Mouse (Mus musculus): ENCODE data around the gene Bglap3. TPM values are rescaled to one million over a fixed set of nuclear protein-coding genes. Genes with fewer than 3 reads are reported as not detected.
"Not testable (repeated sequence)": the region's sequence is repeated elsewhere in the genome, so short reads cannot be mapped to it uniquely, and the experiment has no call there.

Gene Bglap3
- polyA plus RNA-seq, 1 experiment: not detected

- Histone ChIP-seq H3K4me1 (ENCODE audit: control insufficient read depth, insufficient read depth, low read length) (no peaks in the 10 kb centered on the region), H3K27me3 (ENCODE audit: control insufficient read depth, insufficient read depth, low read length) (no peaks in the 10 kb centered on the region), H3K4me3 (ENCODE audit: control insufficient read depth, low read depth, low read length) (no peak overlapping the region), H3K27ac (ENCODE audit: control insufficient read depth, insufficient read depth, low read depth, low read length) (no peak overlapping the region), H3K36me3 (ENCODE audit: control insufficient read depth, insufficient read depth, low read length) (peaks cover 1% of the 10 kb centered on the region; the same call in 1 of the 2 replicates)
- TF ChIP-seq CTCF (IDR thresholded peaks at IDR 0.05; ENCODE audit: control insufficient read depth, insufficient read depth, insufficient replicate concordance, low read depth, low read length) (no peak), POLR2A (IDR thresholded peaks at IDR 0.05; ENCODE audit: control insufficient read depth, low read depth, low read length) (no peak)
These were observed 22.7 kb upstream of the Bglap3 start for GRCm38 (mm10) chr3:88395288-88395687.

GRCm38 (mm10) chr3:88393776-88394375 lies 21.3 kb upstream of the Bglap3 start:
- Histone ChIP-seq H3K27ac (ENCODE audit: control insufficient read depth, insufficient read depth, low read depth, low read length) (no peak overlapping the region), H3K27me3 (ENCODE audit: control insufficient read depth, insufficient read depth, low read length) (no peaks in the 10 kb centered on the region), H3K4me3 (ENCODE audit: control insufficient read depth, low read depth, low read length) (no peak overlapping the region), H3K36me3 (ENCODE audit: control insufficient read depth, insufficient read depth, low read length) (peaks cover 1% of the 10 kb centered on the region; the same call in 1 of the 2 replicates), H3K4me1 (ENCODE audit: control insufficient read depth, insufficient read depth, low read length) (no peaks in the 10 kb centered on the region)
- TF ChIP-seq POLR2A (IDR thresholded peaks at IDR 0.05; ENCODE audit: control insufficient read depth, low read depth, low read length): no peak
- no peak for TF ChIP-seq CTCF (IDR thresholded peaks at IDR 0.05; ENCODE audit: control insufficient read depth, insufficient read depth, insufficient replicate concordance, low read depth, low read length)

- Histone ChIP-seq H3K36me3 (ENCODE audit: control insufficient read depth, insufficient read depth, low read length) (no peaks in the 10 kb centered on the region), H3K27ac (ENCODE audit: control insufficient read depth, insufficient read depth, low read depth, low read length) (no peak within 1 kb of the TSS), H3K4me3 (ENCODE audit: control insufficient read depth, low read depth, low read length) (no peak within 1 kb of the TSS), H3K27me3 (ENCODE audit: control insufficient read depth, insufficient read depth, low read length) (no peaks in the 10 kb centered on the region), H3K4me1 (ENCODE audit: control insufficient read depth, insufficient read depth, low read length) (no peaks in the 10 kb centered on the region; the same call in 1 of the 2 replicates)
- no peak for TF ChIP-seq CTCF (IDR thresholded peaks at IDR 0.05; ENCODE audit: control insufficient read depth, insufficient read depth, insufficient replicate concordance, low read depth, low read length)
- TF ChIP-seq POLR2A (IDR thresholded peaks at IDR 0.05; ENCODE audit: control insufficient read depth, low read depth, low read length): no peak
These were observed 11.8 kb upstream of the Bglap3 start, which contains the start of gene Bglap for GRCm38 (mm10) chr3:88384364-88384763. TSS of gene Bglap (minus strand) at chr3:88384464.

GRCm38 (mm10) chr3:88382383-88382782 lies 9.8 kb upstream of the Bglap3 start:
- H3K4me3 ChIP-seq (ENCODE audit: control insufficient read depth, low read depth, low read length); H3K36me3 ChIP-seq (ENCODE audit: control insufficient read depth, insufficient read depth, low read length); H3K4me1 ChIP-seq (ENCODE audit: control insufficient read depth, insufficient read depth, low read length); H3K27ac ChIP-seq (ENCODE audit: control insufficient read depth, insufficient read depth, low read depth, low read length); H3K27me3 ChIP-seq (ENCODE audit: control insufficient read depth, insufficient read depth, low read length): not testable (repeated sequence)

- H3K4me3 ChIP-seq (ENCODE audit: control insufficient read depth, low read depth, low read length); H3K36me3 ChIP-seq (ENCODE audit: control insufficient read depth, insufficient read depth, low read length); H3K4me1 ChIP-seq (ENCODE audit: control insufficient read depth, insufficient read depth, low read length); H3K27ac ChIP-seq (ENCODE audit: control insufficient read depth, insufficient read depth, low read depth, low read length); H3K27me3 ChIP-seq (ENCODE audit: control insufficient read depth, insufficient read depth, low read length): not testable (repeated sequence)
These were observed 9.1 kb upstream of the Bglap3 start for GRCm38 (mm10) chr3:88381389-88382315.

GRCm38 (mm10) chr3:88378599-88378998 lies 6.1 kb upstream of the Bglap3 start, which contains the start of gene Bglap2:
TSS of gene Bglap2 (minus strand) at chr3:88378699.
- not testable (repeated sequence) for H3K4me3 ChIP-seq (ENCODE audit: control insufficient read depth, low read depth, low read length); H3K27ac ChIP-seq (ENCODE audit: control insufficient read depth, insufficient read depth, low read depth, low read length); H3K27me3 ChIP-seq (ENCODE audit: control insufficient read depth, insufficient read depth, low read length); H3K4me1 ChIP-seq (ENCODE audit: control insufficient read depth, insufficient read depth, low read length); H3K36me3 ChIP-seq (ENCODE audit: control insufficient read depth, insufficient read depth, low read length)

GRCm38 (mm10) chr3:88376644-88377043 lies 4.1 kb upstream of the Bglap3 start:
- H3K4me3 ChIP-seq (ENCODE audit: control insufficient read depth, low read depth, low read length); H3K36me3 ChIP-seq (ENCODE audit: control insufficient read depth, insufficient read depth, low read length); H3K27ac ChIP-seq (ENCODE audit: control insufficient read depth, insufficient read depth, low read depth, low read length); H3K27me3 ChIP-seq (ENCODE audit: control insufficient read depth, insufficient read depth, low read length); H3K4me1 ChIP-seq (ENCODE audit: control insufficient read depth, insufficient read depth, low read length): not testable (repeated sequence)

- not testable (repeated sequence) for H3K4me3 ChIP-seq (ENCODE audit: control insufficient read depth, low read depth, low read length); H3K27me3 ChIP-seq (ENCODE audit: control insufficient read depth, insufficient read depth, low read length); H3K27ac ChIP-seq (ENCODE audit: control insufficient read depth, insufficient read depth, low read depth, low read length)
These were observed 3.4 kb upstream of the Bglap3 start for GRCm38 (mm10) chr3:88375750-88376626.

GRCm38 (mm10) chr3:88368511-88368910 lies 4.0 kb downstream of the Bglap3 start:
- H3K4me1 ChIP-seq (ENCODE audit: control insufficient read depth, insufficient read depth, low read length): peaks cover 16% of the 10 kb centered on the region
- H3K27me3 ChIP-seq (ENCODE audit: control insufficient read depth, insufficient read depth, low read length); H3K27ac ChIP-seq (ENCODE audit: control insufficient read depth, insufficient read depth, low read depth, low read length); H3K4me3 ChIP-seq (ENCODE audit: control insufficient read depth, low read depth, low read length); H3K36me3 ChIP-seq (ENCODE audit: control insufficient read depth, insufficient read depth, low read length): not testable (repeated sequence)

More at GRCm38 (mm10) chr3:88375750-88376626, 3.4 kb upstream of the Bglap3 start:
- not testable (repeated sequence) for H3K36me3 ChIP-seq (ENCODE audit: control insufficient read depth, insufficient read depth, low read length); H3K4me1 ChIP-seq (ENCODE audit: control insufficient read depth, insufficient read depth, low read length)

- H3K27ac ChIP-seq (ENCODE audit: control insufficient read depth, insufficient read depth, low read depth, low read length); H3K36me3 ChIP-seq (ENCODE audit: control insufficient read depth, insufficient read depth, low read length); H3K4me3 ChIP-seq (ENCODE audit: control insufficient read depth, low read depth, low read length); H3K27me3 ChIP-seq (ENCODE audit: control insufficient read depth, insufficient read depth, low read length): not testable (repeated sequence)
- peaks cover 16% of the 10 kb centered on the region for H3K4me1 ChIP-seq (ENCODE audit: control insufficient read depth, insufficient read depth, low read length)
These were observed 5.0 kb downstream of the Bglap3 start for GRCm38 (mm10) chr3:88367517-88367916.
